Mouse (Mus musculus): ENCODE results near the gene Arid1b. TPM values are rescaled to one million over a fixed set of nuclear protein-coding genes. Genes with fewer than 3 reads are reported as not detected.

Gene Arid1b
- polyA plus RNA-seq, 1 experiment from 2014 or later: 14.8 TPM

GRCm38 (mm10) chr17:5157609-5158008 is 163.5 kb downstream of the Arid1b start:
- no peaks in the 10 kb centered on the region for H3K27me3 ChIP-seq (ENCODE audit: control insufficient read depth, insufficient read depth, low read length)
- WGBS: 67% methylated on average over 7 of the region's 7 CpGs
- no peak for ATAC-seq (ENCODE audit: insufficient number of reproducible peaks, low FRiP score, low TSS enrichment, low read depth)

GRCm38 (mm10) chr17:5162525-5162924 is 168.4 kb downstream of the Arid1b start:
- H3K36me3 ChIP-seq (ENCODE audit: control insufficient read depth, insufficient read depth, low read length): no peaks in the 10 kb centered on the region
- H3K27ac ChIP-seq (replicated peaks; ENCODE audit: low read depth, low read length): no peak overlapping the region
- 0 out of 2 replicates have a peak, but pooled peaks cover 2% of the 10 kb centered on the region for H3K4me1 ChIP-seq (ENCODE audit: control insufficient read depth, insufficient read depth, low read length)
- H3K4me3 ChIP-seq (ENCODE audit: low read depth, low read length): no peak overlapping the region
- no peak overlapping the region for H3K9ac ChIP-seq (ENCODE audit: low read length)
- H3K27me3 ChIP-seq (ENCODE audit: control insufficient read depth, insufficient read depth, low read length): no peaks in the 10 kb centered on the region
- no peak for DNase-seq (ENCODE audit: low spot score)
- no peak for ATAC-seq (ENCODE audit: insufficient number of reproducible peaks, low FRiP score, low TSS enrichment, low read depth)
- H3K4me2 ChIP-seq (ENCODE audit: low read depth, severe bottlenecking): no peak overlapping the region
- WGBS: 70% methylated on average over 2 of the region's 2 CpGs
- H3K9me3 ChIP-seq (ENCODE audit: control insufficient read depth, low read length): no peaks in the 10 kb centered on the region

More at GRCm38 (mm10) chr17:5157609-5158008, 163.5 kb downstream of the Arid1b start:
- no peak for DNase-seq (ENCODE audit: low spot score)
- Histone ChIP-seq H3K4me3 (ENCODE audit: low read depth, low read length) (no peak overlapping the region), H3K9ac (ENCODE audit: low read length) (no peak overlapping the region), H3K4me2 (ENCODE audit: low read depth, severe bottlenecking) (no peak overlapping the region), H3K27ac (replicated peaks; ENCODE audit: low read depth, low read length) (no peak overlapping the region), H3K4me1 (ENCODE audit: control insufficient read depth, insufficient read depth, low read length) (peaks cover 12% of the 10 kb centered on the region; the same call in 1 of the 2 replicates), H3K9me3 (ENCODE audit: control insufficient read depth, low read length) (no peaks in the 10 kb centered on the region), H3K36me3 (ENCODE audit: control insufficient read depth, insufficient read depth, low read length) (no peaks in the 10 kb centered on the region)

DNA sequence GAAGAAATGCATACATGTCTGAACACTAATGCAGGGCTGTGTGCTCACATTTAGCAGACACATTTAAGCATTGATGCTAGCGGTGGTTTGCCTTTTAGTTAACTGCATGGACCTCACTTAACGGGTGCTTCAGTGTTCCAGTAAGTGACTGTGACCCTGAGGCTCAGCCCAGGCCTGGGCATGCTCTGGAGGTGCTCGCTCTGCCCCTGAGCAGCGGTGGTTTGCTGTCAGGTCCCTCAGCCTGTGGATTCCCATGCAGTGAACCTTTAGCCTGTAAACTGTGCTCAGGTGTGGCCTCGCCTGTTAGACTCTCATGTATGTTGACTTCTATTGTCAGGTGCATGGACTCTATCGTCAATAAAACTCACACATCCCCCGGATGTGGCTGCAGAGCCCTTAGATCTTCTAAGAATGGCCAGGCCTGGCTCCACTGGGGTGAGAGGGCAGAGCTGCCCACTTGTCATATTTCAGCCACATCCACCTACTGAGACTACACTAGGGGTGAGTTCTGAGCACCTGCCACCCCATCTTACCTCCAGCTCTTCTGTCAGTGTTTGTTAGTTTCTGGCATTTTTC is 169.2 kb downstream of the Arid1b start:
- Histone ChIP-seq H3K36me3 (ENCODE audit: control insufficient read depth, insufficient read depth, low read length) (no peaks in the 10 kb centered on the region), H3K27me3 (ENCODE audit: control insufficient read depth, insufficient read depth, low read length) (no peaks in the 10 kb centered on the region), H3K4me2 (ENCODE audit: low read depth, severe bottlenecking) (no peak overlapping the region), H3K4me3 (ENCODE audit: low read depth, low read length) (no peak overlapping the region), H3K27ac (replicated peaks; ENCODE audit: low read depth, low read length) (no peak overlapping the region), H3K9me3 (ENCODE audit: control insufficient read depth, low read length) (no peaks in the 10 kb centered on the region), H3K9ac (ENCODE audit: low read length) (no peak overlapping the region), H3K4me1 (ENCODE audit: control insufficient read depth, insufficient read depth, low read length) (no peaks in the 10 kb centered on the region)
- WGBS: 78% methylated on average over 7 of the region's 7 CpGs
- ATAC-seq (ENCODE audit: insufficient number of reproducible peaks, low FRiP score, low TSS enrichment, low read depth): no peak
- no peak for DNase-seq (ENCODE audit: low spot score)

DNA sequence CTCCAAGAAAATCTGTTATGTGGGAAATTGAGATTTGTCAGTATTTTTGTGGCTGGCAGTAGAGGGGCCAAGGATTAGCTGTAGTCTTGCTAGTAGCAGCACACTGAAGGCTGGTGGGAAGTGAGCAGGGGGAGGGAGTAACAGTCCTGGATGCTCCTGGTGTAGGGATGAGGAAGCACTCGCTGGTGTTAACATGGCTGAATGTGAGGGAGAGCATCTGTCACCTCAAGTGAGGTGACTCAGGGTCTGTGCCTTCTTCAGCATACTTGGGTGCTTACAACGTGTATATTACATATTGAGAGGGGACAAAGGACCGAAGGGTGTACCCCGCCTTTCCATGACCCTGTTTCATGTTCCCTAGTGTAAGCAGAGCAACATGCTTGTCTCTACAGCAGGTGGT is 170.7 kb downstream of the Arid1b start:
- WGBS: 85% methylated on average over 4 of the region's 4 CpGs
- ATAC-seq (ENCODE audit: insufficient number of reproducible peaks, low FRiP score, low TSS enrichment, low read depth): no peak
- Histone ChIP-seq H3K9me3 (ENCODE audit: control insufficient read depth, low read length) (no peaks in the 10 kb centered on the region), H3K9ac (ENCODE audit: low read length) (no peak overlapping the region), H3K27ac (replicated peaks; ENCODE audit: low read depth, low read length) (no peak overlapping the region), H3K4me3 (ENCODE audit: low read depth, low read length) (no peak overlapping the region), H3K36me3 (ENCODE audit: control insufficient read depth, insufficient read depth, low read length) (no peaks in the 10 kb centered on the region), H3K27me3 (ENCODE audit: control insufficient read depth, insufficient read depth, low read length) (no peaks in the 10 kb centered on the region), H3K4me1 (ENCODE audit: control insufficient read depth, insufficient read depth, low read length) (no peaks in the 10 kb centered on the region), H3K4me2 (ENCODE audit: low read depth, severe bottlenecking) (no peak overlapping the region)
- DNase-seq (ENCODE audit: low spot score): no peak

- Histone ChIP-seq H3K27ac (replicated peaks; ENCODE audit: low read depth, low read length) (no peak overlapping the region), H3K36me3 (ENCODE audit: control insufficient read depth, insufficient read depth, low read length) (no peaks in the 10 kb centered on the region), H3K4me3 (ENCODE audit: low read depth, low read length) (no peak overlapping the region), H3K9me3 (ENCODE audit: control insufficient read depth, low read length) (no peaks in the 10 kb centered on the region), H3K27me3 (ENCODE audit: control insufficient read depth, insufficient read depth, low read length) (no peaks in the 10 kb centered on the region), H3K4me2 (ENCODE audit: low read depth, severe bottlenecking) (no peak overlapping the region), H3K9ac (ENCODE audit: low read length) (no peak overlapping the region), H3K4me1 (ENCODE audit: control insufficient read depth, insufficient read depth, low read length) (no peaks in the 10 kb centered on the region)
- ATAC-seq (ENCODE audit: insufficient number of reproducible peaks, low FRiP score, low TSS enrichment, low read depth) (no peak), DNase-seq (ENCODE audit: low spot score) (no peak)
- WGBS: 82% methylated on average over 15 of the region's 15 CpGs
Measured at GRCm38 (mm10) chr17:5165201-5165825, 171.2 kb downstream of the Arid1b start.

- no peaks in the 10 kb centered on the region for H3K27me3 ChIP-seq (ENCODE audit: control insufficient read depth, insufficient read depth, low read length)
- no peaks in the 10 kb centered on the region for H3K4me1 ChIP-seq (ENCODE audit: control insufficient read depth, insufficient read depth, low read length)
- no peaks in the 10 kb centered on the region for H3K9me3 ChIP-seq (ENCODE audit: control insufficient read depth, low read length)
- no peak overlapping the region for H3K4me2 ChIP-seq (ENCODE audit: low read depth, severe bottlenecking)
- H3K4me3 ChIP-seq (ENCODE audit: low read depth, low read length): no peak overlapping the region
- H3K36me3 ChIP-seq (ENCODE audit: control insufficient read depth, insufficient read depth, low read length): no peaks in the 10 kb centered on the region
- ATAC-seq (ENCODE audit: insufficient number of reproducible peaks, low FRiP score, low TSS enrichment, low read depth): no peak
- WGBS: 90% methylated on average over 4 of the region's 4 CpGs
- H3K9ac ChIP-seq (ENCODE audit: low read length): no peak overlapping the region
- DNase-seq (ENCODE audit: low spot score): no peak
- H3K27ac ChIP-seq (replicated peaks; ENCODE audit: low read depth, low read length): no peak overlapping the region
Measured at GRCm38 (mm10) chr17:5166175-5166574, 172.0 kb downstream of the Arid1b start.

DNA sequence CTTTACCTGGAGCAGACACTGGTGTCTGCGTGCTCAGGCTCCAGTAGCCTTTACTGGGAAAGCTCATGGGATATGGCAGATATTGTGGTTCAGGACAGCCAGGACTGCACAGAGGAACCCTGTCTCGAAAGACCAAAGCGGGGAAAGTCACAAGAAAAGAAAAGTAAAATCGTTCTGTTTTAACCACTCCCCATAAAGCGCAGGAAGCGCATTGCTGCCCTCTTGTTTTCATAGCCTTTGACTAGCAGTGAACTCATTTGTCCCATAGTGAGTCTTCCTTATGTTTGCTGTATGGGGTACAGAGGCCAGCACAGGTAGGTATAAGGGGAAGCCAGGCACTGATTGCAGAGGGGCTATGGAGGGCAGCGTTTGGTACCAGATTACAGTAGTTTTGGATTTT is 173.9 kb downstream of the Arid1b start:
- Histone ChIP-seq H3K4me1 (ENCODE audit: control insufficient read depth, insufficient read depth, low read length) (no peaks in the 10 kb centered on the region), H3K4me3 (ENCODE audit: low read depth, low read length) (no peak overlapping the region), H3K27me3 (ENCODE audit: control insufficient read depth, insufficient read depth, low read length) (no peaks in the 10 kb centered on the region), H3K9me3 (ENCODE audit: control insufficient read depth, low read length) (no peaks in the 10 kb centered on the region), H3K9ac (ENCODE audit: low read length) (no peak overlapping the region), H3K27ac (replicated peaks; ENCODE audit: low read depth, low read length) (no peak overlapping the region), H3K36me3 (ENCODE audit: control insufficient read depth, insufficient read depth, low read length) (no peaks in the 10 kb centered on the region), H3K4me2 (ENCODE audit: low read depth, severe bottlenecking) (no peak overlapping the region)
- 82% methylated on average over 7 of the region's 7 CpGs for WGBS
- no peak for DNase-seq (ENCODE audit: low spot score)
- ATAC-seq (ENCODE audit: insufficient number of reproducible peaks, low FRiP score, low TSS enrichment, low read depth): no peak

- DNase-seq (ENCODE audit: low spot score) (no peak), ATAC-seq (ENCODE audit: insufficient number of reproducible peaks, low FRiP score, low TSS enrichment, low read depth) (no peak)
- Histone ChIP-seq H3K27me3 (ENCODE audit: control insufficient read depth, insufficient read depth, low read length) (no peaks in the 10 kb centered on the region), H3K4me1 (ENCODE audit: control insufficient read depth, insufficient read depth, low read length) (no peaks in the 10 kb centered on the region), H3K9ac (ENCODE audit: low read length) (no peak overlapping the region), H3K36me3 (ENCODE audit: control insufficient read depth, insufficient read depth, low read length) (no peaks in the 10 kb centered on the region), H3K4me3 (ENCODE audit: low read depth, low read length) (no peak overlapping the region), H3K4me2 (ENCODE audit: low read depth, severe bottlenecking) (no peak overlapping the region), H3K27ac (replicated peaks; ENCODE audit: low read depth, low read length) (no peak overlapping the region), H3K9me3 (ENCODE audit: control insufficient read depth, low read length) (no peaks in the 10 kb centered on the region)
- WGBS: 85% methylated on average over 7 of the region's 7 CpGs
Measured at GRCm38 (mm10) chr17:5168640-5169039, 174.5 kb downstream of the Arid1b start.

DNA sequence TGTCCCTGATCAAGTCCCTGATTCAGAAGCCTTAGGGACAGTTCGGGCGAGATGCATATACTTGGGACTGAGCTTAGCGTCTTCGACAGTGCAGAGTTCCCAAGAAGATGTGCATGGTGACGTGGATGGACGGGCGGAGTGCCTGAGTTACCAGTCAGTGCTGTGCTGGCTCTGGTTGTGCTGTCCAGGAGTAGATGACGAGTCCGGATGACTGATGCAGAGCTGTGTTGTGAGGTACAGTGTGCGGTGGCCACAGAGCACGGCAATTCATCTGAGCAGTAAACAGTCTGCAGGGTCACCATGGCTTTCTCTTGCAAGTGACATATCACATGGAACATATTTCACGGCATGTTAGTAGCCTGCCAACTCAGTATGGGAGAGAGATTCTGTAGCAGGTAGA is 176.2 kb downstream of the Arid1b start:
- 94% methylated on average over 12 of the region's 12 CpGs for WGBS

More for the DNA sequence above, 176.2 kb downstream of the Arid1b start:
- no peak overlapping the region for H3K4me3 ChIP-seq (ENCODE audit: low read depth, low read length)
- no peak overlapping the region for H3K27ac ChIP-seq (replicated peaks; ENCODE audit: low read depth, low read length)
- H3K27me3 ChIP-seq (ENCODE audit: control insufficient read depth, insufficient read depth, low read length): no peaks in the 10 kb centered on the region
- no peak for ATAC-seq (ENCODE audit: insufficient number of reproducible peaks, low FRiP score, low TSS enrichment, low read depth)
- H3K9me3 ChIP-seq (ENCODE audit: control insufficient read depth, low read length): no peaks in the 10 kb centered on the region
- no peak for DNase-seq (ENCODE audit: low spot score)
- no peaks in the 10 kb centered on the region for H3K36me3 ChIP-seq (ENCODE audit: control insufficient read depth, insufficient read depth, low read length)
- H3K4me2 ChIP-seq (ENCODE audit: low read depth, severe bottlenecking): no peak overlapping the region
- H3K9ac ChIP-seq (ENCODE audit: low read length): no peak overlapping the region
- no peaks in the 10 kb centered on the region; the same call in 1 of the 2 replicates for H3K4me1 ChIP-seq (ENCODE audit: control insufficient read depth, insufficient read depth, low read length)
